Mouse (Mus musculus): ENCODE results near the gene Apbb1ip.

- TF ChIP-seq POLR2A (IDR thresholded peaks at IDR 0.05; ENCODE audit: control insufficient read depth, extremely low read depth, insufficient read depth, low read length, poor library complexity), result no peak
- no peak for TF ChIP-seq CTCF (IDR thresholded peaks at IDR 0.05; ENCODE audit: borderline replicate concordance, control insufficient read depth, extremely low read depth, insufficient read depth, low read length, poor library complexity)
Measured at GRCm38 (mm10) chr2:22746785-22747184, 27.1 kb upstream of the Apbb1ip start.
